Mouse (Mus musculus): ENCODE measurements around the gene Bhlhe23. TPM values are rescaled to one million over a fixed set of nuclear protein-coding genes. Genes with fewer than 3 reads are reported as not detected.

The Bhlhe23 gene
- total RNA-seq, 2 experiments from 2014 or later, result 0.14 TPM; not detected in 1

DNA sequence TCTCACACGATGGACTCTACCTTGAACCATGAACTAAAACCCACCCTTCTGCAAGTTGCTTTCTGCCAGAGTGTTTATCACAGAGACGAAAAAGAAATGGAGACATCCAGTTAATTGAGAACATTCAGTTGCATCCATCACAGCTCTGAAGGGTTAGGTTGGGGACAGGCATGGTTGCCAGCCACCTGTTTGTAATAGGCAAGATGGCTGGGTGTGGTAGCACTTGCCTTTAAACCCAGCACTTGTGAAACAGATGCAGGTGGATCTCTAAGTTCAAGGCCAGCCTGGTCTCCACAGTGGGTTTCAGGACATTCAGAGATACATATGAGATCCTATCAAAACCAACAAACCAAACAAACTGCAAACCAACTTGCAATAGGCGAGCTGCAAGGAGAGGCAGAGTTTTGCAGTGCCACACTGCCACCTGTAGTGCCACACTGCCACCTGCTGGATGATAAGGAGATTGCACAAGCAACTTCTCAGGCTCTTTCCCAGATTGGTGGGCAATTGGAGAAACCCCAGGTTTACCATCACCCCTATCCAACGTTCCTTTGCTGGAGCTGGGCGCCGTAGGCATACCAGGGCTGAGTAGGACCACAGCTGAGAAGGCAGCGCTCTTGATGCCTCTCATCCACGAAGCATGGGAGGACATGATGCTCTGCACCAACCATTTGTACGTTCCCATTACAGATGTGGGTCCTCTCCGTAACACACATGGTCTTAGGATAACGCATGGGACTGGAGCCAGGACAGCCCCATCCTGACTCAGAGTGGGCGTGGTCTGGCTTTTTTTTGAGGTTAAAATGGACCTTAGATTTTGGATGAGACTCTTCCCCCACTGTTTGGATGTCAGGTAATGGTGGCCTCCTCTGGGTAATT is 2.8 kb upstream of the Bhlhe23 start:
- peak; percentile 59 to 67 for DNase-seq (ENCODE audit: low spot score in 2 of 2)

DNA sequence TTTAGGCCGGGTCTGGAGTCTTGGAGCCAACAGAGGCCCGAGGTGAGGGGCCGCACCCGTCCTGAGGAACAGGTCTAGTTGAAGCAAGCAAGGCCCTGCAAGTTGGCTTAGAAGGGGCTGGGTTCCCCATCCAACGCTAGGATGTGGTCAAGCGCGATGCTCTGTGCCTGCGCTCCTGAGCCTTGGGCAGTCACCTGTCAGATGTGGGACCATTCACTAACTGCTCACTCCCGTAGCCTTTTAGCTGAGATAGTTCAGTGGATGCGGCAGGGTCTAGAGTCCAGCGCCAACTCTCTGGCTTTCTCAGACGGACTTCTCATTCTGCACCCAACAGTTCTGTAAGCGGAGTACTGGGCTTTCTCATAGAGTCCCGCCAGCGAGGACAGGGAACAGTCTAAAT is 1.1 kb downstream of the Bhlhe23 start:
- no peak for DNase-seq (ENCODE audit: low spot score in 2 of 2)

DNA sequence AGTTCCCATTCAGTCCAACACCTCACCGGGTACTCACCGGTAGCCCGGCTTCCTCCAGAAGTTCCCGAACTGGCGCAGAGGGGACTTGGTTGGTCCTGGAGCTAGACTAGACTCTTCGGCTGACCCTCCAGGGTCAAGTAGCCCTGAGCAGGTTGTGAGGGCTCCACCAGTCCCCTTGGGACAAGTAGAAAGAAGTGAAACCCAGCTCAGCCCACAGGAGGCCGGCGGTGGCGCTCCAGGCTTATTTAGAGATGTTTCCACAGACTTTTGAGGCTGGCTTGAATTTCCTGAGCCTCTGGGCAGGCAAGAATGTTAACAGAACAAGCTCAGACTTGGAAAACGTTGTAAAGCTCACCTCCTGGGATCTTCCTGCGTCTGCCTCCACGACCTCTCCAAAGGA is 1.5 kb downstream of the Bhlhe23 start:
- DNase-seq (ENCODE audit: low spot score in 2 of 2), result no peak

DNA sequence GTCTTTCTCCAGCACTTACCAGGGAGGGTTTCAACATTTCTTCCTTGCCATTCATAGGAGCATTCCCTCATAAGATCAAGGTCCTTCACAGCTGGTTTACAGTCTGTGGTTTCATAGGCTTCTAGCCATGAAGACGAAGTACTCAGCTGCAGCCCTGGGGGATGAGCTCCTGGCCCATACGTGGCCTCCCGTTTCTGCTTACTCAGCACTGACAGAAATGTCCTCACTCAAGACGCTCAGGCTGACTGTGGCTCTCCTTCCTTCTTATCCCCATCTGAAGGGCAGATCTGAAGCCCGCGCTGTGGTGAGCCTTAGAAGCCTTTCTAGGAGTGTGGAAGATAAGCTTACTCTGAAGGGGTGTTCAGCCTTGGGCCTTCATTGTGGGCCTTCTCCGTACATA is 11.0 kb downstream of the Bhlhe23 start:
- no peak for DNase-seq (ENCODE audit: low spot score in 2 of 2)

DNA sequence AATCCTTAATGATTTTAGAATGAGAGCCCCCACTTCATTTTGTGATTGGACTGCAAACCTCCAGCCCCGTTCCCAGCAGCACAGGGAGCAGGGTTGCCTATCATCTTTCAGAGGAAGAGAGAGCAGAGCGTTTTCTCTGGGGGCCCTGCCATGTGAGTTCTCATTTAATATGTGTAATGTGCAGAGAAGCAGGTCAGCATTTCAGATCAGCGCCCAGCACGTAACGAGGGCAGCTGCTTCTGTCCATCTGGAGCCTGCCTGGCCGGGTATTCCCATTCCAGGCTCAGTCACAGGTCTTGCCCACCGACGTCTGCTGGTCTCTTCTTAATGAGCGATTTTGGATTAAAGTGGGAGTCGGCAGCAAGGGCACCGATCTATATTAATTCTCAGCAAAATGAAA is 11.7 kb downstream of the Bhlhe23 start:
- DNase-seq (ENCODE audit: low spot score in 2 of 2), result no peak

DNA sequence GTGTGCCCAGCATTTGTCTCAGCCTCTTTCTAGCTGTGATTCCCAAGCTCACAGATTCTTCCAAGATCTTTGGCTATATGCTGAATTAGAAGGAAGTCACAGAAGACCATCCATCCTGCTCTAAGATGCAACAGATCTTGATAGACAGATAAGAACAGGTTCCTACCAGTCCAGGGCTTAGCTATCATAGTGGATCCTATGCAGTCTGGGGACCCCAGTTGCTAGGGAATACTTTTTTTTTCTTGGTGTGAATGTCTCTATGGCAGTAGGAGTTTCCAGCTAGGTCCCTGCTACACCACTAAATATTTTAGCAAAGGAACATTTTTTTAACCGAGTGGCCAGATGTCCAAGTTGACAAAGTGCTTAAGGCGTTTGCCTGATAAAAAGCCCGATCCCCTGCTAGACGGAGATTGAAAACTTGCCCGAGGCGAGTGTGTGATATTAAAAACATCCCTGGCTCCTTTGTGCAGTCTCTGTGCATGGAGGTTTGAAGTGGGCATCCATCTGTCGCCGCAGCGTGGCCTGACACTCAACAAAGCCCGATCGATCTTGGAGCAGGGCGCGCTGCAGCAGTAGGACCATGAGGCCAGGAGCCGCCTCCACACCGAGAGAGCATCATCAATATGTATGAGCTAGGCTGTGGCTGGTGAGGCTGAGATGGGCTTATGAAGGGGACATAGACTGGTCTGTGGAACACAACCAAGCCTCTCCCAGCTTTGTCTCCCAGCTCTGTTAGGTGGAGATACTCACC is 18.0 kb downstream of the Bhlhe23 start:
- no peak for DNase-seq (ENCODE audit: low spot score in 2 of 2)

DNA sequence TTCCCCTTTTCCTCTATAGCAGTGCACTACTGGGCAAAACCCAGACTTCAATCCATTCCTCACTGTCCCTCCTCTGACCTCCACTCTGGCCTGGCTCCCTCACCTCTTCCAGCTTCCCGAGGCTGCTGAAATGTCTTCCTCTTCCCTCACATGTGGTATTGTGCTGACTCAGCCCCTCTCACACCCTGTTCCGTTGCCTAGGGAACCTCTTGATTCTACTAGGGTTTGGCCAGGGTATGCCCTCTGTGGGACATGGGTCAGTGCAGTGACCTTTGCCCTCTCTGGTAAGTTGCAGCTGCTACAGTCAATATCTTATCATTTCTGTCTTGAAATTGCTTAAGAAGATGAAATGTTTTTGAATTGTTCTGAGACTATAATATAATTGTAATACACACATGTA is 19.9 kb downstream of the Bhlhe23 start:
- DNase-seq (ENCODE audit: low spot score in 2 of 2), result no peak

DNA sequence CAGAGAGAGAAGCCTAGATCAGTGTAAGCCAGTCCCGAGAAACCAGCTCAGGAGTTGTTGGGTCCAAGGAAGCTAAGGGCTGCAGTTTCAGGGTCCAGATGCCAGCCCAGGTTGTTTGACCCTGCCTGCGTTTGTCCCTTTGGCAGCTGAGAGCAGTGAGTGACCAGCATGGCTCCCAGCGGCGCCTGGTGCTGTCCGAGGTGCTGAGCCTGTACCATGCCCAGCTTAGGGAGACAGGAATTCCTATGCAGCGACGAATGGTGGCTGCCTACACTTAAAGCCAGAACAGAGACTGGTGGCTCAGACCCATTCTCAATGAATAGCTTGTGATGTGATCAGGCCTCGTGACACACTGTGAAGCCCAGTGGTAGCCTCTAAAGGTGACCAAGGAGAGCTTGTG is 20.8 kb downstream of the Bhlhe23 start:
- DNase-seq (ENCODE audit: low spot score in 2 of 2), result no peak

DNA sequence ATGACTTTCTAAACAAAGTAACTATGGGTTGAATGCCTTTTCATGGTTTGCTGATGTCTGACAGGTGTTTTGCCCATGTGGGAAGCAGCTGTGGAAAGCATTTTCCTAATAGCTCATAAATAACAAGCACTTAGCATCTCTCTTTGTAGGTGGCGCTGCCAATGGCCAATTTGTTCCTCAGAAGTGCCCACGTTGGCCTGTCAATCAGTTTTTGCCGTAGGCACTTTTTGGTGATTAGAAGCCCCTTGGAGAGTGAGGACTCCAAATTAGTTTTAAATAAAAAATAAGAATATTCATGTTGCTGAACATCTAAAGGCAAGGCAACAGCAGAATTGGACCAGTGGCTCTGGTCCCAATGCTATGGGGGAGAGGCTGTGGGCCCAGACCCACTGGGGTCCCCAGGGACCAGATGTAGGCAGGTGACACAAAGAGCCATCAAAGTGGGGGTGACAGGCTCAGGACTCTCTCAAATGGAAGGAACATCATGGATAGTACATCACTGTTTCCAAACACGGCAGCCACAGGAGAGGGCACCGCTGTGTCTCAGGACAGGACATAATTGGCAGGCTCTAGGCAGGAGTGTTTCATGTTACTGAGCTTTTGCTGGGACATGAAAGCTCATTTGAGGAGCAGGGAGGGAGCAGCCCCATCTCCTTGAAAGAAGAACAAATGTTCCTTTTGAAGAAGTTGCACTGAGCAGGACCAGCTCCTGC is 21.6 kb downstream of the Bhlhe23 start:
- DNase-seq (ENCODE audit: low spot score in 2 of 2), result no peak

DNA sequence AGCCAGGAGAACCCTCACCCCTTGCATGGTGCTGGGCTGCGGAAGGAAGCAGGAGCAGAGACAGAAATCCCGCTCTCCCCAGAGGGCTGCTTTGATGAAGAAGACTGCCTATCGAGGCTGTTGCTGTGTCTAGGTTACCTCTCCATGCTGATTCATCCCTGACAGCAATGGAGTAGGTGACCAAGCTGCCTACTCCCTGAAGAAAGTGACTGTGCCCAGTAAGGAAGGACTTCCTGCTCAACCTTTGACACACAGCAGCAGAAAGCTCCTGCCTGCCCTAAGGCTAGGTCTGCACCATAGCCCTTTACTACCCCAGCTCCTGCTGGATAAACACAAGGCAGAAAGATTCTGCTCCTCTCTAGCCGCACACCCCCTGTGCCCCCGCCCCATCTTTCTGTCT is 27.8 kb downstream of the Bhlhe23 start:
- no peak for DNase-seq (ENCODE audit: low spot score in 2 of 2)

DNA sequence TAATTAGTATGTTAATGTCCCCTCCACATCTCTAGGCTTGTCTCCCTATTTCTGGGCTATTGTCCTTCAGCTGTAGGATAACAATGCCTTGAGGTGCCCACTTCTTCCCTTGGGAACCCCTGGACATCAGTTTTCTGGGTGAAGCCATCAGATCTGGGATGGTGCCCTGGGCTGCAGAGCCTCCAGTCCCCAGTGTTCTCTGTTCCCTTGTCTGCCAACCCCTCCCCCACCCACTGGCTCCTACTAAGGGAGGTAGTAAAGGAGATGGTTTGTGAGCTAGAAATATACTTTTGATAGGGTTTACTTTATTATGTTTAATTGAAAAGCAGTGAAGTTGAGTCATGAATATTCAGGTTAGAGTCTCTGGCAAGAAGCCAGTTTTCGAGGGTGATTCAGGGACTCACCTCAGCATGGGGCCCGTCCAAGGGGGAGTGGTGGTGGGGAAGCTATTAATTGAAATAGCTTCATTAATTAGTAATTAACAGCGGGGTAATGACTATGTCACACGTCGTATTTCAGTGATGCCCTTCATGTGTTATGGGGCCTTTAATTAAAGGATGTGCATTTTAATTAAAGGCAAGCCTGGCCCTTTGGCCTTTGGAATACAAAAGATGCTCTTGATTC is 30.0 kb downstream of the Bhlhe23 start:
- no peak for DNase-seq (ENCODE audit: low spot score in 2 of 2)

DNA sequence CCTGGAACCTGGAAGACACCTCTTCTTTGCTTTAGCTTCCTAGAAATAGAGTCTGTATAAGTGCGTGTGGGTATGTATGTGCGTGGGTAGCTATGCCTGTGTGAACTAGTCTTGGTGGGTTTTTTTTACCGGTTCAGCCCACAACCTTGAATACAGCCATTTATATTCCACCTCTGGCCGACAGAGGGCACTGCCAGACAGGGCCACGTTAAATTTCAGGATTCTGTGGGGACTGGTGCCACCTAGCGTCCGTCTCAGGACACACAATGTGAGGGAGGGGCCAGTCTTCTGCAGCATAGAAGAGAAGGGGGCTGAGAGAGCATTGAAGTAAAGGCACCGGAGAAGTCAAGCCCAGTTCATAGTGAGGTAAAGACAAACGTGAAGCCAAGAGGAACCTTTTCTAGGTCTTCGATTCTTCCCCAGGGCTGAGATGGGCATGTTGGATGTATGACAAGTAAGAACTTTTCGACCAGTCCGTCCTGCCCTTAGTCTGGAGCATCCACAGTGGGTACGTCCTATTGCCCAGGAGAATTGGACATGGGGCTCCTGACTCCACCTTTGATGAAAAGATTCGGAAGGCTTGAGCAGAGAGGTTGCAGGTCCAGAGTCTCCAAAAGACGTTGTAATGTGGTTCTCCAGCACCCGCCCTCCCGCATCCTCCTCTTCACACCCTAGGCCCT is 31.3 kb downstream of the Bhlhe23 start:
- DNase-seq (ENCODE audit: low spot score in 2 of 2), result peak; percentile 87 to 89

DNA sequence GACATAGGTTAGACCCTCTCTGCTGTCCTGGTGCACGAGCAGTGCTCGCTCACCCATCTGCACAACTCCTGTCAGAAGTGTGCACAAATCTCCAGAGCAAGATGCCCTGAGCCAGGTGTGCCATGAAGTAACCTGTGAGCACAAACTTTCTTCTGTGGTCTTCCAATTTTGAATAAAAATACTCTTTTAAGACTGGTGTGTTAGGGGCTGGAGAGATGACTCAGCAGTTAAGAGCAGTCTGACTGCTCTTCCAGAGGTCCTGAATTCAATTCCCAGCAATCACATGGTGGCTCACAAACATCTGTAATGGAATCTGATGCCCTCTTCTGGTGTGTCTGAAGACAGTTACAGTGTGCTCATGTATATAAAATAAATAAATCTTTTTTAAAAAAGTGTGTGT is 33.4 kb downstream of the Bhlhe23 start:
- DNase-seq (ENCODE audit: low spot score in 2 of 2), result no peak

DNA sequence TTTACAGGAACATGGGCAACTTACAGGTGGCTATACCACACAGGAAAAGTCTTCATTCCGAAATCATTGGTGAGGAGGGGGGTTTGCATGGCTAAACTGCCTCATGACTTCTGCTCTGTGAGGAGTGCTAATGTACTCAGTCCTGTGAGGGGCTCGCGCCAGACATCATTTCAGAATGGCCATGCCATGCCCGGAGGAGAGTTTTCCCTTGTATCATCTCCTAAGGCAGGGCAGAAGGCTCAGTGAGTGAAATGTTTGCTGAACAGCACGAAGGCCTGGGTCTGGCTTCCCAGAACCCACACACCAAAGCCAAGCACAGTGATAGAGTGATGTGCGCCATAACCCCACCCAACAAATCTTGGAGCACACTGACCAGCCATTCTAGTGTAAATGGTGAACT is 33.9 kb downstream of the Bhlhe23 start:
- no peak for DNase-seq (ENCODE audit: low spot score in 2 of 2)

DNA sequence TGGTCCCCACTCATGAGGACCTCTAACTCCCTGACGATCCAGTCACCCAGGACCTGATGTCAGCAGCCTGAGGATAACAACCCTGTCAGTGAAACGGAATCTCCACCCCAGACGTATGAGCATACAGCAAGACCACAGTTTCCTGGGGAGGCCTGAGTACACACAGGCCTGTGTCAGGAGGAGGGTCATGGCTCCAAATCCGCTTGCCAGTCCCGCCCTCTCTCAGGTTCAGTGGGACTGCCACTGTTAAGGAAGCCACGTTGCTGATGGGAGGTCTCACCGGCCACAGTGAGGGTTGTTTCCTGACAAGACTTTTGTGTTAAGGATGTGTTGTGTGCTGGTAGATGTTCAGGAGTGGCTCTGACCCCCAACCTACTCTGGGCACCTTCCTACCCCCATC is 35.3 kb downstream of the Bhlhe23 start:
- DNase-seq (ENCODE audit: low spot score in 2 of 2), result no peak

DNA sequence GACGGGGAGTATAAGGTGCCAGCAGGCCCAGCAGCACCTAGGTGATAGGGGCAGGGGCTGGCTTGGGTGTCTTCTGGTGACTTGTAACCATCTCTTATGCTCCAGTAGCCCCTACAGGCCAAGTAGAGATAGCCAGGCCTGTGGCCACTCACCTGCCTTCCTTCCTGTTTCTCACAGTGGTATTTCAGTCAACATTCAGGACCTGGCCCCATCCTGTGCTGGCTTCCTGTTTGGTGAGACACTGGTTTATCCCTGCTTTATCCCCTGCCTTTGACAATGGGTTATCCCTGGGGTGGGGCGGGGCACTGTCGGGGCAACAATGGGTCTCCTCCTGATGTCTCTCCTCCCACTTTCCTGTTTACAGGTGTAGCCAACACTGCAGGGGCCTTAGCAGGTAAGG is 36.4 kb downstream of the Bhlhe23 start:
- no peak for DNase-seq (ENCODE audit: low spot score in 2 of 2)

DNA sequence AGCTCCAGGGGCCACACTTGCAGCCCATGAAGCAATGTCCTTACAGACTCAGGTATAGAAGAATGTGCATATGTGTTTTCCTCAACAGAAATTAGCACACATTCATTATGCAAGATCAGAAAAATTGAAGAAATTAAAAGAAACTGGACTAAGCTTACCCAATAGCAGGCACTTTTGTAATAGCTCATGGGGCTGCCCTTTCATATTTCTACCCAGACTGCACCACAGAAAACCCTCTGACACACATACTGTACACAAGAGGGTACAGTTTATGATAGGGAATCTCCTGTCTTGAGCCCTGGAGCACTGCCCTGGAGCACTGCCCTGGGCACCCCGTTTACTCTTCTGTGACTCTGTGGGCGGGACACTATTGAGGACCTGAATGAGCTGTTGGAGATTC is 38.7 kb downstream of the Bhlhe23 start:
- DNase-seq (ENCODE audit: low spot score in 2 of 2), result no peak

DNA sequence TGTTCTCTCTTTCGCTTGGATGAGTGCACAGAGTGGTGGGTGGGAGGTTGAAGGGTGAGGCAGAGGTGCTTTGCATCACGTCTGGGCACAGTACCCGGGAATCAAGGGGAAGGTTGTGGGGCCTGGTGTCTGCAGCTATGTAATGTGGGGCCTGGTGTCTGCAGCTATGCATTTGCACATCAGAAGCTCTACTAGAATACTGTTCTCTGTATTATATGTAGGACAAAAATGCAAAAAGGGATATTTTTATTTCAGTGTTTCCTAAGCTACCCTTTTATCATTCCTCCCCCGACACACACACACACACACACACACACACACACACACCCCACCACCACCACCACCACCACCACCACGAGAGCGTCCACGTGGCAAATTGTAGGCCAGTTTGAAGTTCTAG is 41.5 kb downstream of the Bhlhe23 start:
- peak in 1 of 2 experiments; percentile 34 for DNase-seq (ENCODE audit: low spot score in 2 of 2)

DNA sequence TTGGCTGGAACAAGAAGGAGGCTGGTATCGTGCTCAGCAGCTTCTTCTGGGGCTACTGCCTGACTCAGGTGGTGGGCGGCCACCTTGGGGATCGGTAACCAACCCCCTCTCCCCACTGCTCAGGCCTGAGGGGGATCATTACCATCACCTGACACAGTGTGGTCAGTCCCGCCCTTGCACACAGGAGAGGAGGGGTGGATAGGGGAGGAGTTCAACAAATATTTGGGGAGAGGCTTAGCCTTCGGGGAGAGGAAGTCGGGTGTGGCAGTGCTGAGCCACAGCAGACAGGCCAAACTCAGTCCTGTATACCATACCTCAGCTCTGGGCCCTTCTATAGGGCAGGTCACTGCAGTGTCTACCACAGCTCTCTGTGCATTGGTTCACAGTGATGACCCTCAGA is 44.7 kb downstream of the Bhlhe23 start:
- DNase-seq (ENCODE audit: low spot score in 2 of 2), result no peak

DNA sequence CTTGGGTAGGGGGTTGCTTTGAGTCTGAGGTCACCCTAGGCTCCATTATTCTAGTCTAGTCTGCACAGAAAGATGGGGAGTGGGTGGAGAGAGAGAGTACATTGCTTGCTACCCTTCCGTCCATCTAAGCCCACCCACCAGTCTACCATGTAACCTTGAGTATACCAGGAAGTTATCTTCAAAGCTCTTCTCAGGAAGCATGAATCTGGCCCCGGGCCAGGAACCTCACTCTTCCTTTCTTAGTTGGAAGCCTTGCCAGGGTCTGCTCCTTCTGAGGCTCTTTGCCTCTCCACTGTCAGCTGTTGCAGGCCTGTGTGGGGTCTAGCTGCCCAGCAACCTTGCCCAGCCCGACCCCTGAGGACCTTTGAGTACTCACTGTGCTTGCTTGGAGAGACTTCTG is 45.7 kb downstream of the Bhlhe23 start:
- DNase-seq (ENCODE audit: low spot score in 2 of 2), result no peak

DNA sequence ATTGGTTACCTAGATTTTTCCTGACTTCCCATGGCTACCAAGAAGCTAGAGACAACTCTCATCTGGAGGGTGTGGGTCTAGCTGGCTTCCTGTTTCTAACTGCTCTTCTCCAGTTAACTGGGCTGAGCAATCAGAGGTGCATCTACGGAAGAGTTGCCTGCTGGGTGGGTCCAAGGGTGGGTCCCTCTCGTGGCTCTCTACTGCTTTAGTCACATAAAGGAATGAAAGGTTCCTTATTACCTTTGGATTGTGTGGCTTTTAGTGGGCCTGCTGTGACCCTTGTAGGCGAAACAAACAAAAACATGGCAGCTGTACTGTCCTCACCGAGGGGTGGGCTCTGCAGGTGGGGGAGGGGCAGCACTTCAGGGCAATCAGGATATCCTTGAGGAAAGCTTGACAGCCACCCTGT is 49.1 kb downstream of the Bhlhe23 start:
- no peak for DNase-seq (ENCODE audit: low spot score in 2 of 2)

Measured in left cerebral cortex, adult 18-20 months (tissue).